Mouse (Mus musculus): ENCODE data around the gene Peg12. TPM values are rescaled to one million over a fixed set of nuclear protein-coding genes. Genes with fewer than 3 reads are reported as not detected.

The Peg12 gene
- polyA plus RNA-seq (2012; fragmentation: generic; extraction: Trizol): 8.0 TPM
- long read RNA-seq, experiment 1, transcript Peg12-201 (1 exons, 2,640 nt): major isoform, 5 of 5 reads
- long read RNA-seq, experiment 1, partial matches to known transcripts: 0 of 5 reads
- long read RNA-seq, experiment 1, other reads (novel, unspliced or antisense): 0 of 5 reads
- long read RNA-seq, experiment 2: 0 reads

- Histone ChIP-seq H3K4me3 (ENCODE audit: insufficient read depth, poor library complexity, severe bottlenecking) (peak within 1 kb of the TSS; percentile 34), H3K27me3 (ENCODE audit: control insufficient read depth, insufficient read depth, insufficient read length) (no peaks in the 10 kb centered on the region), H3K79me2 (ENCODE audit: control insufficient read depth, insufficient read depth) (peaks cover 21% of the 10 kb centered on the region), H3K79me3 (ENCODE audit: low read depth) (no peaks in the 10 kb centered on the region), H3K36me3 (ENCODE audit: control insufficient read depth, insufficient read depth) (no peaks in the 10 kb centered on the region), H3ac (ENCODE audit: control insufficient read depth, insufficient read length, low read depth) (peak within 1 kb of the TSS; percentile 90)
- TF ChIP-seq MYOD1 (IDR thresholded peaks at IDR 0.05; ENCODE audit: control insufficient read depth, insufficient read length, low read depth) (no peak), USF1 (IDR thresholded peaks at IDR 0.05; ENCODE audit: low read depth) (no peak), CTCF (IDR thresholded peaks at IDR 0.05; ENCODE audit: control insufficient read depth, insufficient read depth, insufficient read length) (no peak)
Observed at GRCm38 (mm10) chr7:62463878-62464755, at the start of gene Peg12. Peg12 (minus strand) TSS chr7:62464510.

GRCm38 (mm10) chr7:62486139-62486538 is 21.8 kb upstream of the Peg12 start:
- H3K27me3 ChIP-seq (ENCODE audit: control insufficient read depth, insufficient read depth, insufficient read length): no peaks in the 10 kb centered on the region
- H3K79me3 ChIP-seq (ENCODE audit: low read depth): no peaks in the 10 kb centered on the region
- TF ChIP-seq CEBPB (IDR thresholded peaks at IDR 0.05; ENCODE audit: low read depth) (no peak), MAX (IDR thresholded peaks at IDR 0.05) (no peak), USF1 (IDR thresholded peaks at IDR 0.05; ENCODE audit: low read depth) (no peak), CTCF (IDR thresholded peaks at IDR 0.05; ENCODE audit: control insufficient read depth, insufficient read depth, insufficient read length) (no peak), MYOD1 (IDR thresholded peaks at IDR 0.05; ENCODE audit: control insufficient read depth, insufficient read length, low read depth) (no peak), MYOG (IDR thresholded peaks at IDR 0.05; ENCODE audit: control insufficient read depth, extremely low read depth, insufficient read length) (no peak), FOSL1 (IDR thresholded peaks at IDR 0.05; ENCODE audit: insufficient read depth, low read length, poor library complexity, severe bottlenecking) (no peak)
- no peak overlapping the region for H3ac ChIP-seq (ENCODE audit: control insufficient read depth, insufficient read length, low read depth)
- no peaks in the 10 kb centered on the region for H3K36me3 ChIP-seq (ENCODE audit: control insufficient read depth, insufficient read depth)
- H3K79me2 ChIP-seq (ENCODE audit: control insufficient read depth, insufficient read depth): no peaks in the 10 kb centered on the region
- H3K4me3 ChIP-seq (ENCODE audit: insufficient read depth, poor library complexity, severe bottlenecking): no peak overlapping the region

GRCm38 (mm10) chr7:62463007-62463877 is 1.1 kb downstream of the Peg12 start:
- Histone ChIP-seq H3K36me3 (ENCODE audit: control insufficient read depth, insufficient read depth) (no peaks in the 10 kb centered on the region), H3ac (ENCODE audit: control insufficient read depth, insufficient read length, low read depth) (peak overlapping the region; percentile 90), H3K79me3 (ENCODE audit: low read depth) (no peaks in the 10 kb centered on the region), H3K27me3 (ENCODE audit: control insufficient read depth, insufficient read depth, insufficient read length) (no peaks in the 10 kb centered on the region), H3K79me2 (ENCODE audit: control insufficient read depth, insufficient read depth) (peaks cover 21% of the 10 kb centered on the region), H3K4me3 (ENCODE audit: insufficient read depth, poor library complexity, severe bottlenecking) (peak overlapping the region; percentile 34)
- TF ChIP-seq USF1 (IDR thresholded peaks at IDR 0.05; ENCODE audit: low read depth) (peak; percentile 76), MAX (IDR thresholded peaks at IDR 0.05) (no peak)

- no peaks in the 10 kb centered on the region for H3K79me3 ChIP-seq (ENCODE audit: low read depth)
- no peaks in the 10 kb centered on the region for H3K36me3 ChIP-seq (ENCODE audit: control insufficient read depth, insufficient read depth)
- no peaks in the 10 kb centered on the region for H3K27me3 ChIP-seq (ENCODE audit: control insufficient read depth, insufficient read depth, insufficient read length)
- H3K4me3 ChIP-seq (ENCODE audit: insufficient read depth, poor library complexity, severe bottlenecking): no peak overlapping the region
- no peak for TF ChIP-seq USF1 (IDR thresholded peaks at IDR 0.05; ENCODE audit: low read depth)
- no peak for TF ChIP-seq FOSL1 (IDR thresholded peaks at IDR 0.05; ENCODE audit: insufficient read depth, low read length, poor library complexity, severe bottlenecking)
- TF ChIP-seq MAX (IDR thresholded peaks at IDR 0.05): no peak
- no peak for TF ChIP-seq CEBPB (IDR thresholded peaks at IDR 0.05; ENCODE audit: low read depth)
- TF ChIP-seq MYOD1 (IDR thresholded peaks at IDR 0.05; ENCODE audit: control insufficient read depth, insufficient read length, low read depth): no peak
- no peak for TF ChIP-seq CTCF (IDR thresholded peaks at IDR 0.05; ENCODE audit: control insufficient read depth, insufficient read depth, insufficient read length)
- no peak for TF ChIP-seq MYOG (IDR thresholded peaks at IDR 0.05; ENCODE audit: control insufficient read depth, extremely low read depth, insufficient read length)
- H3ac ChIP-seq (ENCODE audit: control insufficient read depth, insufficient read length, low read depth): peak overlapping the region; percentile 15
- H3K79me2 ChIP-seq (ENCODE audit: control insufficient read depth, insufficient read depth): peaks cover 21% of the 10 kb centered on the region
Observed at GRCm38 (mm10) chr7:62462229-62463006, 1.9 kb downstream of the Peg12 start.

GRCm38 (mm10) chr7:62452353-62452752 is 12.0 kb downstream of the Peg12 start:
- Histone ChIP-seq H3K79me2 (ENCODE audit: control insufficient read depth, insufficient read depth) (no peaks in the 10 kb centered on the region), H3ac (ENCODE audit: control insufficient read depth, insufficient read length, low read depth) (no peak overlapping the region), H3K79me3 (ENCODE audit: low read depth) (no peaks in the 10 kb centered on the region), H3K4me3 (ENCODE audit: insufficient read depth, poor library complexity, severe bottlenecking) (no peak overlapping the region), H3K27me3 (ENCODE audit: control insufficient read depth, insufficient read depth, insufficient read length) (no peaks in the 10 kb centered on the region), H3K36me3 (ENCODE audit: control insufficient read depth, insufficient read depth) (no peaks in the 10 kb centered on the region)
- TF ChIP-seq FOSL1 (IDR thresholded peaks at IDR 0.05; ENCODE audit: insufficient read depth, low read length, poor library complexity, severe bottlenecking) (no peak), CEBPB (IDR thresholded peaks at IDR 0.05; ENCODE audit: low read depth) (no peak), MAX (IDR thresholded peaks at IDR 0.05) (no peak), MYOD1 (IDR thresholded peaks at IDR 0.05; ENCODE audit: control insufficient read depth, insufficient read length, low read depth) (no peak), USF1 (IDR thresholded peaks at IDR 0.05; ENCODE audit: low read depth) (no peak), MYOG (IDR thresholded peaks at IDR 0.05; ENCODE audit: control insufficient read depth, extremely low read depth, insufficient read length) (no peak), CTCF (IDR thresholded peaks at IDR 0.05; ENCODE audit: control insufficient read depth, insufficient read depth, insufficient read length) (no peak)

All from C2C12 (cell line).